Mouse (Mus musculus) limb, embryonic 14.5 days (tissue): ENCODE measurements around the gene Olfr272. TPM values are rescaled to one million over a fixed set of nuclear protein-coding genes. Genes with fewer than 3 reads are reported as not detected.

ENCODE experiments used
- ATAC-seq: fragments of 200-750 bp; cut with Nextera tagmentation; 2 replicates; pipeline ENCODE4 v1.8.0; 2017; ENCODE audit warnings: low read depth, moderate number of reproducible peaks, moderate TSS enrichment; ENCODE audit not compliant: low FRiP score
- DNase-seq: peaks from one replicate; pipeline ENCODE4 v3.0.0-alpha.2; 2015; ENCODE audit warnings: low spot score
- H3K27ac ChIP-seq: fragments of 300-500 bp; sonication (generic); replicated peaks from 2 replicates; pipeline ENCODE4 v1.5.1; 2014; ENCODE audit warnings: low read depth, mild to moderate bottlenecking, low read length, moderate library complexity, mixed read lengths
- H3K27me3 ChIP-seq: fragments of 300-500 bp; sonication (generic); 2 replicates; pipeline ENCODE4 v1.6.1; 2014; ENCODE audit warnings: low read length, mixed read lengths; ENCODE audit not compliant: control insufficient read depth, insufficient read depth
- H3K36me3 ChIP-seq: fragments of 300-500 bp; sonication (generic); 2 replicates; pipeline ENCODE4 v1.6.1; 2014; ENCODE audit warnings: mild to moderate bottlenecking, low read length, moderate library complexity, mixed read lengths; ENCODE audit not compliant: control insufficient read depth, insufficient read depth
- H3K4me1 ChIP-seq: fragments of 300-500 bp; sonication (generic); 2 replicates; pipeline ENCODE4 v1.6.1; 2014; ENCODE audit warnings: antibody characterized with exemption, low read length, mixed read lengths; ENCODE audit not compliant: control insufficient read depth, insufficient read depth
- H3K4me2 ChIP-seq: fragments of 300-500 bp; sonication (generic); replicated peaks from 2 replicates; pipeline ENCODE4 v1.6.1; 2014; ENCODE audit warnings: low read depth, mild to moderate bottlenecking, low read length, moderate library complexity; ENCODE audit not compliant: severe bottlenecking
- H3K4me3 ChIP-seq: fragments of 300-500 bp; sonication (generic); replicated peaks from 2 replicates; pipeline ENCODE4 v1.5.1; 2014; ENCODE audit warnings: low read length
- H3K9ac ChIP-seq: fragments of 300-500 bp; sonication (generic); 2 replicates; pipeline ENCODE4 v1.6.1; 2014; ENCODE audit warnings: mild to moderate bottlenecking, low read depth, low read length, moderate library complexity; ENCODE audit not compliant: severe bottlenecking
- H3K9me3 ChIP-seq: fragments of 300-500 bp; sonication (generic); 2 replicates; pipeline ENCODE4 v1.6.1; 2016; ENCODE audit warnings: low read length; ENCODE audit not compliant: control insufficient read depth
- POLR2A ChIP-seq: fragments of 200-500 bp; IDR thresholded peaks from 2 replicates; pipeline ENCODE4 v1.8.0; 2012; ENCODE audit warnings: inconsistent platforms, mild to moderate bottlenecking, moderate library complexity, borderline replicate concordance; ENCODE audit not compliant: insufficient read depth, insufficient read length; ENCODE audit errors: extremely low read depth
- WGBS: fragments of 180-500 bp; shearing (Covaris S2); extraction: QIAGEN DNeasy Blood & Tissue Kit; methylation state at CpG from one replicate; pipeline ENCODE4 v1.1.7; 2014; 5-methylcytosine and 5-hydroxymethylcytosine counted together
- polyA plus RNA-seq, 2 experiments: library from polyadenylated mRNA; depleted of rRNA in 1 of 2; stranded (reverse) in 1 of 2; unstranded in 1 of 2; fragments of >200 nt; fragmentation: Nextera tagmentation in 1 of 2; extraction: Ambion mirVana in 1 of 2; gene quantifications; 2 replicates each; pipeline versions ENCODE4 v1.2.1 to v1.2.3; 2012 to 2014

Olfr272 gene
- polyA plus RNA-seq, 2 experiments, result not detected

- DNase-seq, result no peak
- no peak for TF ChIP-seq POLR2A
- no peak overlapping the region for H3K4me3 ChIP-seq
- WGBS, result 74% methylated on average over 2 of the region's 2 CpGs
- H3K27me3 ChIP-seq, result no peaks in the 10 kb centered on the region
- H3K4me2 ChIP-seq, result no peak overlapping the region
- no peak overlapping the region for H3K27ac ChIP-seq
- no peaks in the 10 kb centered on the region for H3K4me1 ChIP-seq
- ATAC-seq, result no peak
- no peaks in the 10 kb centered on the region for H3K36me3 ChIP-seq
- H3K9ac ChIP-seq, result no peak overlapping the region
- no peaks in the 10 kb centered on the region for H3K9me3 ChIP-seq
Observed at GRCm38 (mm10) chr4:52917311-52917688, 1.7 kb downstream of the Olfr272 start.

- WGBS, result 84% methylated on average over 6 of the region's 6 CpGs
- no peaks in the 10 kb centered on the region for H3K4me1 ChIP-seq
- no peaks in the 10 kb centered on the region for H3K9me3 ChIP-seq
- ATAC-seq (no peak), DNase-seq (no peak)
- H3K27me3 ChIP-seq, result no peaks in the 10 kb centered on the region
- no peaks in the 10 kb centered on the region for H3K36me3 ChIP-seq
- no peak overlapping the region for H3K27ac ChIP-seq
- no peak for TF ChIP-seq POLR2A
- no peak overlapping the region for H3K4me3 ChIP-seq
- no peak overlapping the region for H3K9ac ChIP-seq
- no peak overlapping the region for H3K4me2 ChIP-seq
Observed at GRCm38 (mm10) chr4:52916659-52917310, 2.2 kb downstream of the Olfr272 start.

GRCm38 (mm10) chr4:52912409-52912808 is 6.6 kb downstream of the Olfr272 start:
- Histone ChIP-seq H3K4me3 (no peak overlapping the region), H3K4me2 (no peak overlapping the region), H3K36me3 (no peaks in the 10 kb centered on the region), H3K9ac (no peak overlapping the region), H3K4me1 (no peaks in the 10 kb centered on the region), H3K27ac (no peak overlapping the region), H3K9me3 (no peaks in the 10 kb centered on the region), H3K27me3 (no peaks in the 10 kb centered on the region)
- no peak for DNase-seq
- no peak for TF ChIP-seq POLR2A
- no peak for ATAC-seq
- 46% methylated on average over 3 of the region's 3 CpGs for WGBS

DNA sequence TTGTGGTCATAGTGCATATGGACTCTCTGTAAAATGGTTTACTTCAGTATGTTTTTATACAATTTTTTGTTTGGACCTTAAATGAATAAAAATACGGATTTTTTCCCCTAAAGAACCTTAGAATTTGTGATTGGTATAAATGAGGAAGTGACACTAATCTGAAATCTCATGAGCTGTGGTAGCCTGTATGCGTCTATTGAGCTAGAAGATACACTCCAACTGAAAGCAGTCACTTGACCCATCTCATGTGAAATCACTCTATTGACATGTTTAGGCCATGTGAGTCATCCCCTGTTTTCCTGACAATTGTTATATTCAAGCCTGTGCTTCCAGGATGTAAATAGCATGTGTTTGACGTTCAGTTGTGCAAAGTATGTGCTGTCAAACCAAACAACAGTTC is 9.4 kb downstream of the Olfr272 start:
- Histone ChIP-seq H3K4me3 (no peak overlapping the region), H3K27ac (no peak overlapping the region), H3K27me3 (no peaks in the 10 kb centered on the region), H3K36me3 (no peaks in the 10 kb centered on the region), H3K9ac (no peak overlapping the region), H3K9me3 (no peaks in the 10 kb centered on the region), H3K4me2 (no peak overlapping the region), H3K4me1 (no peaks in the 10 kb centered on the region)
- ATAC-seq, result no peak
- no peak for TF ChIP-seq POLR2A
- no peak for DNase-seq
- 74% methylated on average over 3 of the region's 3 CpGs for WGBS

- Histone ChIP-seq H3K9ac (no peak overlapping the region), H3K36me3 (no peaks in the 10 kb centered on the region), H3K4me3 (no peak overlapping the region), H3K4me2 (no peak overlapping the region), H3K9me3 (no peaks in the 10 kb centered on the region), H3K27me3 (no peaks in the 10 kb centered on the region), H3K4me1 (no peaks in the 10 kb centered on the region), H3K27ac (no peak overlapping the region)
- ATAC-seq, result no peak
- DNase-seq, result no peak
- 92% methylated on average over 9 of the region's 9 CpGs for WGBS
- TF ChIP-seq POLR2A, result no peak
Observed at GRCm38 (mm10) chr4:52864156-52864555, 54.8 kb downstream of the Olfr272 start.

Other genes starting within 250 kb of the Olfr272 start
- not detected in 2 replicates for gene Olfr275, start 104.6 kb downstream of the Olfr272 start, polyA plus RNA-seq (2012; rRNA removed)
- not detected in 2 replicates for gene Olfr275, start 104.6 kb downstream of the Olfr272 start, polyA plus RNA-seq (2014; fragmentation: Nextera tagmentation; extraction: Ambion mirVana)
- not detected in 2 replicates for gene Olfr273, start 59.9 kb downstream of the Olfr272 start, polyA plus RNA-seq (2012; rRNA removed)
- gene Olfr273, start 59.9 kb downstream of the Olfr272 start, polyA plus RNA-seq (2014; fragmentation: Nextera tagmentation; extraction: Ambion mirVana), result not detected in 2 replicates
- gene Olfr270, start 45.4 kb upstream of the Olfr272 start, polyA plus RNA-seq (2012; rRNA removed), result not detected in 2 replicates
- gene Olfr270, start 45.4 kb upstream of the Olfr272 start, polyA plus RNA-seq (2014; fragmentation: Nextera tagmentation; extraction: Ambion mirVana), result not detected in 2 replicates
- gene Nipsnap3a, start 70.1 kb upstream of the Olfr272 start, polyA plus RNA-seq (2012; rRNA removed), result 0.10 TPM in 1 of 2 replicates, not detected in the other
- gene Nipsnap3a, start 70.1 kb upstream of the Olfr272 start, polyA plus RNA-seq (2014; fragmentation: Nextera tagmentation; extraction: Ambion mirVana), result not detected in 2 replicates
- gene Nipsnap3b, start 92.7 kb upstream of the Olfr272 start, polyA plus RNA-seq (2012; rRNA removed), result 28.0 and 31.5 TPM in 2 replicates
- 49.6 and 51.6 TPM in 2 replicates for gene Nipsnap3b, start 92.7 kb upstream of the Olfr272 start, polyA plus RNA-seq (2014; fragmentation: Nextera tagmentation; extraction: Ambion mirVana)
- 9.0 and 10.3 TPM in 2 replicates for gene Abca1, start 240.7 kb upstream of the Olfr272 start, polyA plus RNA-seq (2012; rRNA removed)
- gene Abca1, start 240.7 kb upstream of the Olfr272 start, polyA plus RNA-seq (2014; fragmentation: Nextera tagmentation; extraction: Ambion mirVana), result 12.3 and 14.5 TPM in 2 replicates